Mouse (Mus musculus): ENCODE measurements around the gene Epha1.

Gene Epha1

GRCm38 (mm10) chr6:42372816-42373547, at the start of gene Epha1:
Gene Epha1, minus strand, starts transcription at chr6:42373268.
- peak; percentile 81 for DNase-seq

GRCm38 (mm10) chr6:42421439-42421838, 48.4 kb upstream of the Epha1 start:
- DNase-seq = no peak

- no peak for DNase-seq
These were observed 46.4 kb upstream of the Epha1 start for GRCm38 (mm10) chr6:42419443-42419842.

GRCm38 (mm10) chr6:42405134-42405533, 32.1 kb upstream of the Epha1 start, which contains the start of gene Tas2r135:
Gene Tas2r135, plus strand, starts transcription at chr6:42405434.
- DNase-seq = no peak

- DNase-seq = no peak
These were observed 26.9 kb upstream of the Epha1 start, which contains the start of gene Tas2r143 for GRCm38 (mm10) chr6:42399938-42400337. Gene Tas2r143, plus strand, starts transcription at chr6:42400238.

GRCm38 (mm10) chr6:42398998-42399397, 25.9 kb upstream of the Epha1 start:
- DNase-seq = no peak

- DNase-seq = no peak
These were observed 25.2 kb upstream of the Epha1 start for GRCm38 (mm10) chr6:42398285-42398684.

- no peak for DNase-seq
These were observed 24.1 kb upstream of the Epha1 start for GRCm38 (mm10) chr6:42397041-42397657.

- DNase-seq = peak; percentile 77
These were observed 23.1 kb upstream of the Epha1 start for GRCm38 (mm10) chr6:42395960-42396809.

- DNase-seq = no peak
These were observed 18.8 kb upstream of the Epha1 start for GRCm38 (mm10) chr6:42391796-42392330.

GRCm38 (mm10) chr6:42385635-42386034, 12.6 kb upstream of the Epha1 start:
- no peak for DNase-seq

GRCm38 (mm10) chr6:42383360-42383759, 10.3 kb upstream of the Epha1 start:
- DNase-seq = no peak

GRCm38 (mm10) chr6:42381916-42382381, 8.9 kb upstream of the Epha1 start:
- DNase-seq = no peak

- no peak for DNase-seq
These were observed 8.2 kb upstream of the Epha1 start for GRCm38 (mm10) chr6:42381221-42381620.

GRCm38 (mm10) chr6:42380416-42381144, 7.5 kb upstream of the Epha1 start:
- no peak for DNase-seq

GRCm38 (mm10) chr6:42379551-42379950, 6.5 kb upstream of the Epha1 start:
- DNase-seq = no peak

GRCm38 (mm10) chr6:42377280-42377679, 4.2 kb upstream of the Epha1 start:
- no peak for DNase-seq

- DNase-seq = no peak
These were observed 3.5 kb upstream of the Epha1 start for GRCm38 (mm10) chr6:42376504-42377019.

GRCm38 (mm10) chr6:42376016-42376415, 2.9 kb upstream of the Epha1 start:
- no peak for DNase-seq

- no peak for DNase-seq
These were observed 2.1 kb upstream of the Epha1 start for GRCm38 (mm10) chr6:42375131-42375530.

- DNase-seq = no peak
These were observed 1.6 kb upstream of the Epha1 start for GRCm38 (mm10) chr6:42374701-42375100.
